In genomic region chr15:89730320-89730719, GRCm38 (mm10) we compare ENCODE assay signal across 9 mouse cellular contexts.
DNase-seq lines count a peak whose midpoint lies in the region; ATAC-seq and TF ChIP-seq lines count a peak whose summit lies in the region.
"Had no signal": no experiment of that assay in that cellular context is flagged by ENCODE, and none has a peak within 500 bp of the region (broad histone marks: within the 10 kb centered on the region; RNA-seq: fewer than 3 reads in every experiment).

No protein-coding gene starts in this region.

- peak; percentile 2 for DNase-seq in CD4-positive, CD25-positive, alpha-beta regulatory T cell, adult 2 months (ENCODE audit: low read depth, low spot score)
- DNase-seq in midbrain, embryonic 10.5 days (ENCODE audit: low spot score), result peak; percentile 59
- peak; percentile 47 for DNase-seq in embryo, embryonic 11 days
- DNase-seq in kidney, adult 9 months, result peak; percentile 24
- no peak for DNase-seq in lung, postnatal 0 days (ENCODE audit: low spot score)
- DNase-seq in stomach, postnatal 0 days (ENCODE audit: low spot score), result peak; percentile 23

- no peaks in the 10 kb centered on the region for H3K36me3 ChIP-seq in midbrain, embryonic 10.5 days
- H3K36me3 ChIP-seq in midbrain, embryonic 16.5 days (ENCODE audit: control insufficient read depth, insufficient read depth, low read length), result no peaks in the 10 kb centered on the region
- H3K36me3 ChIP-seq in lung, postnatal 0 days (ENCODE audit: insufficient read depth, low read length), result no peaks in the 10 kb centered on the region
- H3K36me3 ChIP-seq in stomach, postnatal 0 days (ENCODE audit: control insufficient read depth, insufficient read depth, low read length), result no peaks in the 10 kb centered on the region
- H3K36me3 ChIP-seq: limb, embryonic 15.5 days had no signal

- no peak overlapping the region for H3K4me2 ChIP-seq in midbrain, embryonic 16.5 days (ENCODE audit: low read length)
- H3K4me2 ChIP-seq in lung, postnatal 0 days (replicated peaks; ENCODE audit: low read depth, low read length), result no peak overlapping the region
- no peak overlapping the region for H3K4me2 ChIP-seq in stomach, postnatal 0 days (replicated peaks; ENCODE audit: low read depth)
- H3K4me2 ChIP-seq: limb, embryonic 15.5 days had no signal

- WGBS in midbrain, embryonic 10.5 days, result 39% methylated on average over 6 of the region's 6 CpGs
- 33% methylated on average over 6 of the region's 6 CpGs for WGBS in midbrain, embryonic 16.5 days
- WGBS in lung, postnatal 0 days, result 44% methylated on average over 6 of the region's 6 CpGs
- WGBS in stomach, postnatal 0 days, result 34% methylated on average over 6 of the region's 6 CpGs

- H3K27me3 ChIP-seq in midbrain, embryonic 10.5 days (ENCODE audit: low read depth, poor library complexity, severe bottlenecking), result no peaks in the 10 kb centered on the region
- no peaks in the 10 kb centered on the region for H3K27me3 ChIP-seq in midbrain, embryonic 16.5 days (ENCODE audit: control insufficient read depth, insufficient read depth, low read depth, low read length)
- no peaks in the 10 kb centered on the region for H3K27me3 ChIP-seq in lung, postnatal 0 days (replicated peaks; ENCODE audit: insufficient read depth, low read length)
- no peaks in the 10 kb centered on the region for H3K27me3 ChIP-seq in stomach, postnatal 0 days (ENCODE audit: control insufficient read depth, insufficient read depth, low read length)
- H3K27me3 ChIP-seq: limb, embryonic 15.5 days had no signal

- no peak overlapping the region for H3K9ac ChIP-seq in midbrain, embryonic 16.5 days (ENCODE audit: low read depth, low read length)
- no peak overlapping the region for H3K9ac ChIP-seq in lung, postnatal 0 days (replicated peaks; ENCODE audit: low read depth)
- no peak overlapping the region for H3K9ac ChIP-seq in stomach, postnatal 0 days (ENCODE audit: low read length)
- H3K9ac ChIP-seq: limb, embryonic 15.5 days had no signal

- ATAC-seq in CD4-positive, CD25-positive, alpha-beta regulatory T cell, adult 4 months, result no peak
- ATAC-seq in midbrain, embryonic 16.5 days, result no peak
- no peak; the same call in 1 of the 2 replicates for ATAC-seq in lung, postnatal 0 days
- 0 out of 2 replicates have a peak, but pooled peaks have one; percentile 32 for ATAC-seq in stomach, postnatal 0 days (ENCODE audit: low FRiP score, low TSS enrichment)

- H3K4me3 ChIP-seq in midbrain, embryonic 10.5 days, result no peak overlapping the region
- no peak overlapping the region for H3K4me3 ChIP-seq in midbrain, embryonic 16.5 days (ENCODE audit: low read depth, low read length)
- no peak overlapping the region for H3K4me3 ChIP-seq in lung, postnatal 0 days (ENCODE audit: low read depth, low read length)
- H3K4me3 ChIP-seq in stomach, postnatal 0 days (ENCODE audit: low read depth, low read length), result no peak overlapping the region
- H3K4me3 ChIP-seq: limb, embryonic 15.5 days had no signal

- TF ChIP-seq EP300 in lung, postnatal 0 days (IDR thresholded peaks at IDR 0.05), result no peak
- no peak for TF ChIP-seq EP300 in stomach, postnatal 0 days (optimal IDR thresholded peaks at IDR 0.05)

- no peaks in the 10 kb centered on the region for H3K4me1 ChIP-seq in midbrain, embryonic 10.5 days
- H3K4me1 ChIP-seq in midbrain, embryonic 16.5 days (ENCODE audit: control insufficient read depth, insufficient read depth, low read length), result no peaks in the 10 kb centered on the region
- H3K4me1 ChIP-seq in lung, postnatal 0 days (ENCODE audit: insufficient read depth, low read depth, low read length), result no peaks in the 10 kb centered on the region
- H3K4me1 ChIP-seq in stomach, postnatal 0 days (replicated peaks; ENCODE audit: control insufficient read depth, insufficient read depth), result no peaks in the 10 kb centered on the region
- H3K4me1 ChIP-seq: limb, embryonic 15.5 days had no signal

- H3K9me3 ChIP-seq in midbrain, embryonic 10.5 days (replicated peaks), result 0 out of 2 replicates have a peak, but pooled peaks cover 2% of the 10 kb centered on the region
- H3K9me3 ChIP-seq in midbrain, embryonic 16.5 days (replicated peaks; ENCODE audit: control insufficient read depth, low read length, poor library complexity, severe bottlenecking), result peaks cover 6% of the 10 kb centered on the region; the same call in 1 of the 2 replicates
- H3K9me3 ChIP-seq in lung, postnatal 0 days (ENCODE audit: low read length), result no peaks in the 10 kb centered on the region
- H3K9me3 ChIP-seq in stomach, postnatal 0 days (ENCODE audit: control insufficient read depth, low read length), result no peaks in the 10 kb centered on the region
- H3K9me3 ChIP-seq: limb, embryonic 15.5 days had no signal

- TF ChIP-seq CTCF in lung, postnatal 0 days (IDR thresholded peaks at IDR 0.05), result peak; percentile 70
- peak; percentile 71 for TF ChIP-seq CTCF in stomach, postnatal 0 days (IDR thresholded peaks at IDR 0.05; ENCODE audit: low read depth)

- H3K27ac ChIP-seq in midbrain, embryonic 10.5 days (replicated peaks), result no peak overlapping the region
- H3K27ac ChIP-seq in midbrain, embryonic 16.5 days (ENCODE audit: low read length), result no peak overlapping the region
- H3K27ac ChIP-seq in lung, postnatal 0 days (ENCODE audit: low read length), result no peak overlapping the region
- no peak overlapping the region for H3K27ac ChIP-seq in stomach, postnatal 0 days (replicated peaks)
- H3K27ac ChIP-seq: limb, embryonic 15.5 days had no signal
